Mouse (Mus musculus) embryonic facial prominence, embryonic 13.5 days (tissue): ENCODE measurements at regions not wholly inside any gene's neighbourhood (a gene's known extent, or its start where the extent isn't known, plus 50 kb on each side); places are given as distances from the start of the nearest gene placed in this dataset.

ENCODE experiments used
- ATAC-seq: fragments of 200-750 bp; cut with Nextera tagmentation; 2 replicates; pipeline ENCODE4 v1.8.0; 2017; ENCODE audit warnings: low read depth; ENCODE audit not compliant: insufficient number of reproducible peaks, insufficient read depth, low FRiP score, low TSS enrichment
- H3K27ac ChIP-seq: fragments of 300-500 bp; sonication (generic); 2 replicates; pipeline ENCODE4 v1.5.1; 2015; ENCODE audit warnings: moderate library complexity, mild to moderate bottlenecking, inconsistent platforms
- H3K27me3 ChIP-seq: fragments of 300-500 bp; sonication (generic); 2 replicates; pipeline ENCODE4 v1.6.1; 2015; ENCODE audit warnings: mild to moderate bottlenecking, inconsistent platforms
- H3K36me3 ChIP-seq: fragments of 300-500 bp; sonication (generic); 2 replicates; pipeline ENCODE4 v1.6.1; 2015; ENCODE audit warnings: mild to moderate bottlenecking, inconsistent platforms
- H3K4me1 ChIP-seq: fragments of 300-500 bp; sonication (generic); 2 replicates; pipeline ENCODE4 v1.6.1; 2015; ENCODE audit warnings: inconsistent platforms
- H3K4me2 ChIP-seq: fragments of 300-500 bp; sonication (generic); 2 replicates; pipeline ENCODE4 v1.6.1; 2015; ENCODE audit warnings: moderate library complexity, mild to moderate bottlenecking, inconsistent platforms
- H3K4me3 ChIP-seq: fragments of 300-500 bp; sonication (generic); 2 replicates; pipeline ENCODE4 v1.5.1; 2015; ENCODE audit warnings: mild to moderate bottlenecking, inconsistent platforms
- H3K9ac ChIP-seq: fragments of 300-500 bp; sonication (generic); 2 replicates; pipeline ENCODE4 v1.6.1; 2015; ENCODE audit warnings: mild to moderate bottlenecking, inconsistent platforms
- H3K9me3 ChIP-seq: fragments of 300-500 bp; sonication (generic); 2 replicates; pipeline ENCODE4 v1.6.1; 2016; ENCODE audit warnings: inconsistent platforms
- WGBS: fragments of 180-500 bp; shearing (Covaris S2); methylation state at CpG from one replicate; pipeline ENCODE4 v1.1.7; 2015; ENCODE audit warnings: mixed read lengths; 5-methylcytosine and 5-hydroxymethylcytosine counted together

- Histone ChIP-seq H3K27ac (0 out of 2 replicates have a peak overlapping the region, but pooled peaks have one; percentile 22), H3K4me2 (peak overlapping the region; percentile 48), H3K36me3 (no peaks in the 10 kb centered on the region), H3K27me3 (peaks cover 28% of the 10 kb centered on the region), H3K9ac (no peak overlapping the region), H3K4me3 (no peak overlapping the region), H3K4me1 (peaks cover 23% of the 10 kb centered on the region), H3K9me3 (no peaks in the 10 kb centered on the region)
- ATAC-seq: no peak
- 51% methylated on average over 23 of the region's 23 CpGs for WGBS
Measured at GRCm38 (mm10) chr1:184244730-184245488, 210.8 kb upstream of the 1700056E22Rik start.

GRCm38 (mm10) chr1:184244296-184244695 is 210.2 kb upstream of the 1700056E22Rik start:
- H3K4me2 ChIP-seq: peak overlapping the region; percentile 48
- peaks cover 23% of the 10 kb centered on the region for H3K4me1 ChIP-seq
- ATAC-seq: no peak
- H3K9me3 ChIP-seq: no peaks in the 10 kb centered on the region
- no peak overlapping the region for H3K4me3 ChIP-seq
- H3K9ac ChIP-seq: no peak overlapping the region
- WGBS: 32% methylated on average over 9 of the region's 9 CpGs
- no peaks in the 10 kb centered on the region for H3K36me3 ChIP-seq
- H3K27me3 ChIP-seq: peaks cover 30% of the 10 kb centered on the region
- no peak overlapping the region for H3K27ac ChIP-seq

- H3K27me3 ChIP-seq: peaks cover 40% of the 10 kb centered on the region
- H3K4me1 ChIP-seq: peaks cover 23% of the 10 kb centered on the region
- H3K9ac ChIP-seq: no peak overlapping the region
- no peak overlapping the region for H3K4me3 ChIP-seq
- no peaks in the 10 kb centered on the region for H3K9me3 ChIP-seq
- H3K27ac ChIP-seq: no peak overlapping the region
- no peak overlapping the region for H3K4me2 ChIP-seq
- ATAC-seq: no peak
- H3K36me3 ChIP-seq: no peaks in the 10 kb centered on the region
- WGBS: 46% methylated on average over 4 of the region's 4 CpGs
Measured at GRCm38 (mm10) chr1:184241846-184242245, 207.7 kb upstream of the 1700056E22Rik start.

GRCm38 (mm10) chr1:184235131-184235983 is 201.3 kb upstream of the 1700056E22Rik start:
- no peaks in the 10 kb centered on the region for H3K9me3 ChIP-seq
- H3K36me3 ChIP-seq: no peaks in the 10 kb centered on the region
- peaks cover 34% of the 10 kb centered on the region for H3K27me3 ChIP-seq
- 18% methylated on average over 25 of the region's 25 CpGs for WGBS
- H3K4me3 ChIP-seq: peak overlapping the region; percentile 30
- H3K4me2 ChIP-seq: peak overlapping the region; percentile 55
- H3K9ac ChIP-seq: peak overlapping the region; percentile 44; the same call in 1 of the 2 replicates
- ATAC-seq: no peak
- H3K27ac ChIP-seq: no peak overlapping the region
- H3K4me1 ChIP-seq: peaks cover 6% of the 10 kb centered on the region; the same call in 1 of the 2 replicates

GRCm38 (mm10) chr1:184234320-184234988 is 200.4 kb upstream of the 1700056E22Rik start:
- ATAC-seq: no peak
- 57% methylated on average over 8 of the region's 8 CpGs for WGBS
- Histone ChIP-seq H3K4me2 (no peak overlapping the region), H3K4me3 (no peak overlapping the region), H3K27me3 (peaks cover 33% of the 10 kb centered on the region), H3K27ac (no peak overlapping the region), H3K9me3 (no peaks in the 10 kb centered on the region), H3K9ac (no peak overlapping the region), H3K4me1 (peaks cover 6% of the 10 kb centered on the region; the same call in 1 of the 2 replicates), H3K36me3 (no peaks in the 10 kb centered on the region)

GRCm38 (mm10) chr1:184233741-184234255 is 199.7 kb upstream of the 1700056E22Rik start:
- peaks cover 6% of the 10 kb centered on the region; the same call in 1 of the 2 replicates for H3K4me1 ChIP-seq
- ATAC-seq: no peak
- no peak overlapping the region for H3K4me3 ChIP-seq
- 66% methylated on average over 5 of the region's 5 CpGs for WGBS
- peaks cover 30% of the 10 kb centered on the region for H3K27me3 ChIP-seq
- no peak overlapping the region for H3K9ac ChIP-seq
- H3K9me3 ChIP-seq: no peaks in the 10 kb centered on the region
- H3K36me3 ChIP-seq: no peaks in the 10 kb centered on the region
- H3K4me2 ChIP-seq: no peak overlapping the region
- H3K27ac ChIP-seq: no peak overlapping the region

GRCm38 (mm10) chr1:184222326-184222725 is 188.2 kb upstream of the 1700056E22Rik start:
- Histone ChIP-seq H3K9ac (no peak overlapping the region), H3K36me3 (no peaks in the 10 kb centered on the region), H3K4me2 (no peak overlapping the region), H3K27ac (no peak overlapping the region), H3K9me3 (no peaks in the 10 kb centered on the region), H3K4me3 (no peak overlapping the region), H3K4me1 (no peaks in the 10 kb centered on the region), H3K27me3 (no peaks in the 10 kb centered on the region)
- ATAC-seq: no peak
- WGBS: 57% methylated on average over 2 of the region's 2 CpGs

- Histone ChIP-seq H3K4me1 (no peaks in the 10 kb centered on the region), H3K27ac (no peak overlapping the region), H3K9ac (no peak overlapping the region), H3K4me2 (no peak overlapping the region), H3K27me3 (no peaks in the 10 kb centered on the region), H3K9me3 (no peaks in the 10 kb centered on the region), H3K36me3 (no peaks in the 10 kb centered on the region), H3K4me3 (no peak overlapping the region)
- 55% methylated on average over 3 of the region's 3 CpGs for WGBS
- ATAC-seq: no peak
Measured at GRCm38 (mm10) chr1:184221792-184222191, 187.7 kb upstream of the 1700056E22Rik start.

- Histone ChIP-seq H3K9me3 (no peaks in the 10 kb centered on the region), H3K4me1 (no peaks in the 10 kb centered on the region), H3K4me2 (no peak overlapping the region), H3K27me3 (no peaks in the 10 kb centered on the region; the same call in 1 of the 2 replicates), H3K36me3 (no peaks in the 10 kb centered on the region), H3K9ac (no peak overlapping the region), H3K27ac (no peak overlapping the region), H3K4me3 (no peak overlapping the region)
- WGBS: 85% methylated on average over 4 of the region's 4 CpGs
- no peak for ATAC-seq
Measured at GRCm38 (mm10) chr1:184197272-184197671, 163.2 kb upstream of the 1700056E22Rik start.

- H3K9me3 ChIP-seq: no peaks in the 10 kb centered on the region
- no peak overlapping the region for H3K4me3 ChIP-seq
- WGBS: 80% methylated on average over 3 of the region's 3 CpGs
- no peak overlapping the region for H3K27ac ChIP-seq
- H3K27me3 ChIP-seq: no peaks in the 10 kb centered on the region; the same call in 1 of the 2 replicates
- H3K9ac ChIP-seq: no peak overlapping the region
- no peaks in the 10 kb centered on the region for H3K4me1 ChIP-seq
- no peak overlapping the region for H3K4me2 ChIP-seq
- no peaks in the 10 kb centered on the region for H3K36me3 ChIP-seq
- no peak for ATAC-seq
Measured at GRCm38 (mm10) chr1:184191325-184191724, 157.2 kb upstream of the 1700056E22Rik start.

GRCm38 (mm10) chr1:184187582-184187981 is 153.5 kb upstream of the 1700056E22Rik start:
- Histone ChIP-seq H3K4me1 (no peaks in the 10 kb centered on the region), H3K9ac (no peak overlapping the region), H3K9me3 (no peaks in the 10 kb centered on the region), H3K36me3 (no peaks in the 10 kb centered on the region), H3K4me3 (no peak overlapping the region), H3K4me2 (no peak overlapping the region), H3K27me3 (no peaks in the 10 kb centered on the region), H3K27ac (no peak overlapping the region)
- no peak for ATAC-seq
